8 mouse cellular contexts compared by ENCODE assay signal in genomic region chr17:86168231-86168981, GRCm38 (mm10). TPM values are rescaled to one million over a fixed set of nuclear protein-coding genes. Genes with fewer than 3 reads are reported as not detected.
DNase-seq lines count a peak whose midpoint lies in the region; ATAC-seq and TF ChIP-seq lines count a peak whose summit lies in the region.

No protein-coding gene starts in this region.

- H3K36me3 ChIP-seq in heart, adult 2 months (ENCODE audit: control insufficient read depth, insufficient read depth, low read length): no peaks in the 10 kb centered on the region
- no peaks in the 10 kb centered on the region for H3K36me3 ChIP-seq in liver, embryonic 15.5 days (replicated peaks)
- H3K36me3 ChIP-seq in neural tube, embryonic 14.5 days (ENCODE audit: control insufficient read depth, insufficient read depth, low read length): no peaks in the 10 kb centered on the region

- no peaks in the 10 kb centered on the region; the same call in 1 of the 2 replicates for H3K79me2 ChIP-seq in heart, adult 2 months (replicated peaks; ENCODE audit: control insufficient read depth, insufficient read depth, low read length)

- peak overlapping the region; percentile 97 for H3K4me3 ChIP-seq in heart, adult 2 months
- H3K4me3 ChIP-seq in liver, embryonic 15.5 days (replicated peaks): peak overlapping the region; percentile 74
- H3K4me3 ChIP-seq in neural tube, embryonic 14.5 days (ENCODE audit: low read depth, low read length): peak overlapping the region; percentile 79

- H3K27ac ChIP-seq in heart, adult 2 months: peak overlapping the region; percentile 94
- peak overlapping the region; percentile 85; the same call in 1 of the 2 replicates for H3K27ac ChIP-seq in liver, embryonic 15.5 days (replicated peaks)
- H3K27ac ChIP-seq in neural tube, embryonic 14.5 days (ENCODE audit: low read depth, low read length): peak overlapping the region; percentile 89

- intact Hi-C loops in heart, adult 2 months (cut with DNase I): loop anchor here (2.0 to 5.0 kb wide), 2 partner anchors 16 to 69 kb away; no protein-coding TSS in a partner anchor

- H3K4me2 ChIP-seq in liver, embryonic 15.5 days: peak overlapping the region; percentile 89
- H3K4me2 ChIP-seq in neural tube, embryonic 14.5 days (ENCODE audit: low read depth, low read length): peak overlapping the region; percentile 92

- no peak for TF ChIP-seq EP300 in heart, adult 2 months (IDR thresholded peaks at IDR 0.05; ENCODE audit: insufficient read depth, low read depth, low read length)

- peaks cover 6% of the 10 kb centered on the region for H3K4me1 ChIP-seq in heart, adult 2 months (ENCODE audit: control insufficient read depth, insufficient read depth, low read length)
- peaks cover 24% of the 10 kb centered on the region for H3K4me1 ChIP-seq in liver, embryonic 15.5 days (replicated peaks)
- H3K4me1 ChIP-seq in neural tube, embryonic 14.5 days (ENCODE audit: control insufficient read depth, insufficient read depth, low read length): peaks cover 32% of the 10 kb centered on the region

- TF ChIP-seq CTCF in heart, adult 2 months (IDR thresholded peaks at IDR 0.05): peak; percentile 39

- peak overlapping the region; percentile 91 for H3K9ac ChIP-seq in heart, adult 2 months (ENCODE audit: low read depth, low read length)
- peak overlapping the region; percentile 64 for H3K9ac ChIP-seq in liver, embryonic 15.5 days
- peak overlapping the region; percentile 76 for H3K9ac ChIP-seq in neural tube, embryonic 14.5 days (replicated peaks; ENCODE audit: low read depth, low read length)

- no peaks in the 10 kb centered on the region for H3K9me3 ChIP-seq in liver, embryonic 15.5 days (replicated peaks)
- H3K9me3 ChIP-seq in neural tube, embryonic 14.5 days (ENCODE audit: control insufficient read depth, low read length): no peaks in the 10 kb centered on the region

- no peaks in the 10 kb centered on the region for H3K27me3 ChIP-seq in heart, adult 2 months (ENCODE audit: control insufficient read depth, insufficient read depth, low read length)
- H3K27me3 ChIP-seq in liver, embryonic 15.5 days: peaks cover 61% of the 10 kb centered on the region
- H3K27me3 ChIP-seq in neural tube, embryonic 14.5 days (ENCODE audit: control insufficient read depth, insufficient read depth, low read length): no peaks in the 10 kb centered on the region

- TF ChIP-seq POLR2A in heart, adult 2 months (IDR thresholded peaks at IDR 0.05; ENCODE audit: insufficient read depth, low read depth, low read length): no peak

- WGBS in heart, adult 2 months: under 1% methylated on average over 64 of the region's 64 CpGs
- under 1% methylated on average over 64 of the region's 64 CpGs for WGBS in liver, embryonic 15.5 days (ENCODE audit: insufficient replicate concordance)
- under 1% methylated on average over 60 of the region's 64 CpGs for WGBS in neural tube, embryonic 14.5 days

- peak; percentile 23 for DNase-seq in urinary bladder, postnatal 14 days (ENCODE audit: low spot score)
- DNase-seq in urinary bladder, postnatal 4 days (ENCODE audit: low spot score in 2 of 2): no peak
- DNase-seq in embryo, embryonic 10.5 days (ENCODE audit: low spot score): peak; percentile 57
- peak; percentile 68 for DNase-seq in heart, adult 2 months
- DNase-seq in kidney, adult 18-20 months: peak; percentile 63
- peak; percentile 44 to 53 for DNase-seq in thymus, postnatal 36 days

- ATAC-seq in liver, embryonic 15.5 days (ENCODE audit: insufficient read depth): no peak
- no peak for ATAC-seq in neural tube, embryonic 14.5 days (ENCODE audit: low read depth)

RNA-seq across cellular contexts. Expression of gene Prkce, which starts 0.8 kb away (rescaled TPM):
- 10 to 100 TPM; 26.0 to 27.3 TPM for total RNA-seq in heart, adult 2 months (2021)
- 6.1 and 8.1 TPM in 2 replicates for polyA plus RNA-seq in heart, adult 2 months (2012; rRNA removed)
- polyA plus RNA-seq in liver, embryonic 15.5 days (2015; fragmentation: Nextera tagmentation; extraction: Ambion mirVana): 0.79 and 1.1 TPM in 2 replicates
- 40.8 and 44.3 TPM in 2 replicates for polyA plus RNA-seq in neural tube, embryonic 14.5 days (2014; fragmentation: Nextera tagmentation; extraction: Ambion mirVana)

RNA-seq across cellular contexts. Expression of gene Srbd1, which starts 23.4 kb away (rescaled TPM):
- 10 to 100 TPM; 12.2 to 12.3 TPM for total RNA-seq in heart, adult 2 months (2021)
- 2.7 and 4.1 TPM in 2 replicates for polyA plus RNA-seq in heart, adult 2 months (2012; rRNA removed)
- 6.4 and 8.0 TPM in 2 replicates for polyA plus RNA-seq in liver, embryonic 15.5 days (2015; fragmentation: Nextera tagmentation; extraction: Ambion mirVana)
- 7.0 and 8.9 TPM in 2 replicates for polyA plus RNA-seq in neural tube, embryonic 14.5 days (2014; fragmentation: Nextera tagmentation; extraction: Ambion mirVana)

Comparison
In these comparisons a context has a peak if more than half of its experiments do, and no peak if none do; other contexts are left out.
1. DNase-seq: peak in urinary bladder, postnatal 14 days (single experiment), embryo, embryonic 10.5 days (single experiment), heart, adult 2 months (2 of 2), kidney, adult 18-20 months (single experiment) and thymus, postnatal 36 days (2 of 2); none in urinary bladder, postnatal 4 days (0 of 2).
2. Peak in every context shown above with its lines, with median percentiles within 50 percentile points of each other: H3K27ac ChIP-seq, H3K4me3 ChIP-seq and H3K9ac ChIP-seq.